Mouse (Mus musculus) CH12.LX (cell line): ENCODE data around the gene Snx10. TPM values are rescaled to one million over a fixed set of nuclear protein-coding genes. Genes with fewer than 3 reads are reported as not detected.
A peak's percentile ranks its signal among the peaks of the same experiment; 100 is the strongest.

Experiments
- DNase-seq: peaks from one replicate; pipeline ENCODE4 v3.0.0-alpha.2; 2013; ENCODE audit errors: extremely low read depth
- H3K27ac ChIP-seq: 2 replicates; pipeline ENCODE4 v1.5.1; 2012; ENCODE audit warnings: low read depth, mild to moderate bottlenecking, control low read depth, moderate library complexity; ENCODE audit not compliant: insufficient read depth
- H3K27me3 ChIP-seq: replicated peaks from 2 replicates; pipeline ENCODE3; 2012; ENCODE audit warnings: inconsistent platforms
- H3K36me3 ChIP-seq, 2 experiments: replicated peaks in 1 of 2; 2 replicates each; pipeline versions ENCODE3 to v1.6.1; 2012; ENCODE audit warnings: inconsistent platforms in 1 of 2, low read length in 1 of 2, mild to moderate bottlenecking in 1 of 2, mixed read lengths in 1 of 2, moderate library complexity in 1 of 2; ENCODE audit not compliant: control insufficient read depth in 1 of 2, insufficient read depth in 1 of 2
- H3K4me1 ChIP-seq, 2 experiments: 2 replicates each; pipeline ENCODE4 v1.6.1; 2012; ENCODE audit warnings: inconsistent platforms in 1 of 2, moderate library complexity in 1 of 2; ENCODE audit not compliant: insufficient read depth in 2 of 2, control insufficient read depth in 1 of 2
- H3K4me2 ChIP-seq: 2 replicates; pipeline ENCODE4 v1.6.1; 2012; ENCODE audit warnings: low read depth, mild to moderate bottlenecking, control low read depth; ENCODE audit not compliant: poor library complexity, insufficient read depth, severe bottlenecking
- H3K4me3 ChIP-seq, 3 experiments: fragments of 150-350 bp in 1 of 3; sonication (generic) in 1 of 3; replicated peaks in 1 of 3; 2 replicates each; pipeline versions ENCODE3 to v1.5.1; 2011 to 2012; ENCODE audit warnings: low read depth in 2 of 3, low read length in 2 of 3, mild to moderate bottlenecking in 2 of 3, moderate library complexity in 2 of 3, control low read depth in 1 of 3, improper control_type of control experiment in 1 of 3, inconsistent platforms in 1 of 3, mixed read lengths in 1 of 3; ENCODE audit not compliant: poor library complexity in 1 of 3
- H3K79me2 ChIP-seq: replicated peaks from 2 replicates; pipeline ENCODE4 v1.6.1; 2012; ENCODE audit warnings: mild to moderate bottlenecking, moderate library complexity; ENCODE audit not compliant: control insufficient read depth, poor library complexity, insufficient read depth, severe bottlenecking; ENCODE audit errors: extremely low read depth
- H3K9ac ChIP-seq: 2 replicates; pipeline ENCODE4 v1.6.1; 2012; ENCODE audit warnings: low read depth, mild to moderate bottlenecking, control low read depth, moderate library complexity; ENCODE audit not compliant: insufficient read depth
- H3K9me3 ChIP-seq: replicated peaks from 2 replicates; pipeline ENCODE3; 2012; ENCODE audit warnings: low read length, inconsistent platforms, mixed read lengths
- BHLHE40 ChIP-seq: IDR thresholded peaks from 2 replicates; pipeline ENCODE4 v1.6.1; 2011; ENCODE audit warnings: mild to moderate bottlenecking, low read depth, low read length, improper control_type of control experiment
- CHD2 ChIP-seq: IDR thresholded peaks from 2 replicates; pipeline ENCODE4 v1.6.1; 2011; ENCODE audit warnings: low read length, improper control_type of control experiment
- CTCF ChIP-seq, 2 experiments: IDR thresholded peaks in 1 of 2; conservative IDR thresholded peaks in 1 of 2; 2 replicates each; pipeline ENCODE4 v1.5.1; 2011 to 2012; ENCODE audit warnings: low read depth in 2 of 2, low read length in 2 of 2, improper control_type of control experiment in 1 of 2, inconsistent platforms in 1 of 2, mild to moderate bottlenecking in 1 of 2, moderate library complexity in 1 of 2
- E2F4 ChIP-seq: IDR thresholded peaks from 2 replicates; pipeline ENCODE4 v1.6.1; 2011; ENCODE audit warnings: low read depth, low read length, improper control_type of control experiment; ENCODE audit not compliant: insufficient replicate concordance
- MAX ChIP-seq: IDR thresholded peaks from 2 replicates; pipeline ENCODE4 v1.6.1; 2011; ENCODE audit warnings: low read length, improper control_type of control experiment
- MAZ ChIP-seq: IDR thresholded peaks from 2 replicates; pipeline ENCODE4 v1.6.1; 2012; ENCODE audit warnings: low read depth, mild to moderate bottlenecking, inconsistent platforms, low read length, improper control_type of control experiment, moderate library complexity
- MYC ChIP-seq: IDR thresholded peaks from 2 replicates; pipeline ENCODE4 v1.6.1; 2011; ENCODE audit warnings: low read depth, mild to moderate bottlenecking, improper control_type of control experiment, low read length
- NELFE ChIP-seq: IDR thresholded peaks from 2 replicates; pipeline ENCODE4 v1.6.1; 2011; ENCODE audit warnings: low read depth, low read length, improper control_type of control experiment
- NRF1 ChIP-seq: IDR thresholded peaks from 2 replicates; pipeline ENCODE4 v1.6.1; 2014; ENCODE audit warnings: low read depth, mild to moderate bottlenecking, inconsistent platforms, low read length, improper control_type of control experiment, moderate library complexity
- PAX5 ChIP-seq: IDR thresholded peaks from 2 replicates; pipeline ENCODE4 v1.6.1; 2012; ENCODE audit warnings: low read length, inconsistent platforms, mixed read lengths
- POLR2A ChIP-seq: IDR thresholded peaks from 2 replicates; pipeline ENCODE4 v1.6.1; 2011; ENCODE audit warnings: low read depth, mild to moderate bottlenecking, improper control_type of control experiment, low read length
- POLR2AphosphoS2 ChIP-seq: IDR thresholded peaks from 2 replicates; pipeline ENCODE4 v1.6.1; 2011; ENCODE audit warnings: low read depth, low read length, improper control_type of control experiment
- RAD21 ChIP-seq: IDR thresholded peaks from 2 replicates; pipeline ENCODE4 v1.6.1; 2011; ENCODE audit warnings: low read depth, mild to moderate bottlenecking, low read length, improper control_type of control experiment, moderate library complexity
- SMC3 ChIP-seq: IDR thresholded peaks from 2 replicates; pipeline ENCODE4 v1.6.1; 2011; ENCODE audit warnings: low read depth, low read length, improper control_type of control experiment
- UBTF ChIP-seq: IDR thresholded peaks from 2 replicates; pipeline ENCODE4 v1.6.1; 2012; ENCODE audit warnings: low read depth, mild to moderate bottlenecking, inconsistent platforms, low read length, improper control_type of control experiment, moderate library complexity
- USF1 ChIP-seq: IDR thresholded peaks from 2 replicates; pipeline ENCODE4 v1.6.1; 2014; ENCODE audit warnings: low read depth, mild to moderate bottlenecking, inconsistent platforms, low read length, improper control_type of control experiment
- USF2 ChIP-seq: conservative IDR thresholded peaks from 2 replicates; pipeline ENCODE4 v1.6.1; 2011; ENCODE audit warnings: low read depth, low read length, improper control_type of control experiment
- ZC3H11A ChIP-seq: IDR thresholded peaks from 2 replicates; pipeline ENCODE4 v1.6.1; 2012; ENCODE audit warnings: low read depth, mild to moderate bottlenecking, inconsistent platforms, low read length, improper control_type of control experiment
- ZKSCAN1 ChIP-seq: IDR thresholded peaks from 2 replicates; pipeline ENCODE4 v1.6.1; 2012; ENCODE audit warnings: low read depth, inconsistent platforms, low read length, improper control_type of control experiment, borderline replicate concordance
- ZMIZ1 ChIP-seq: IDR thresholded peaks from 2 replicates; pipeline ENCODE4 v1.6.1; 2012; ENCODE audit warnings: low read depth, mild to moderate bottlenecking, inconsistent platforms, low read length, improper control_type of control experiment
- ZNF384 ChIP-seq: IDR thresholded peaks from 2 replicates; pipeline ENCODE4 v1.6.1; 2012; ENCODE audit warnings: low read depth, low read length, improper control_type of control experiment, inconsistent platforms
- dilution Hi-C: fragments of 300-500 bp; cut with MboI; formaldehyde crosslinking; loops from 2 replicates; pipeline ENCODE4 v1.14.3; 2020; ENCODE audit warnings: low sequenced_read_pairs; ENCODE audit not compliant: extremely low pct_unique_long_range_greater_than_20kb, extremely low pct_ligation_motif_present
- in situ Hi-C: fragments of 300-500 bp; cut with MboI; formaldehyde crosslinking; loops from 3 replicates; pipeline ENCODE4 v1.14.3; 2019; ENCODE audit warnings: low sequenced_read_pairs, low pct_ligation_motif_present, low pct_unique_long_range_greater_than_20kb, mixed read lengths
- polyA plus RNA-seq: library from polyadenylated mRNA; unstranded; fragments of >175 nt; gene quantifications from 2 replicates; pipeline ENCODE4 v1.2.1, GENCODE M21; 2012; ENCODE audit warnings: low read depth; ENCODE audit not compliant: insufficient read length
- total RNA-seq, 2 experiments: library from RNA; depleted of rRNA; stranded (reverse); fragments of 300-350 nt in 1 of 2; fragments of >200 nt in 1 of 2; gene quantifications; 2 replicates each; pipeline ENCODE4 v1.2.3; 2012 to 2014

Gene Snx10
- total and polyA plus RNA-seq, 3 experiments: 27.6 to 84.7 (median 46.2) TPM

- Histone ChIP-seq H3K79me2 (no peaks in the 10 kb centered on the region), H3K27me3 (no peaks in the 10 kb centered on the region), H3K4me3 (peak overlapping the region; percentile 26 to 53 (median 43)), H3K36me3 (no peaks in the 10 kb centered on the region), H3K9me3 (no peaks in the 10 kb centered on the region), H3K4me2 (peak overlapping the region; percentile 53), H3K9ac (peak overlapping the region; percentile 70; the same call in 1 of the 2 replicates), H3K27ac (peak overlapping the region; percentile 46; the same call in 1 of the 2 replicates), H3K4me1 (peaks cover 0 to 5% of the 10 kb centered on the region in 2 experiments; a peak in 2 of 4 replicates)
- in situ Hi-C loops (no loop called here), dilution Hi-C loops (no loop called here)
- TF ChIP-seq ZNF384 (no peak), RAD21 (peak; percentile 76), MYC (0 out of 2 replicates have a peak, but pooled peaks have one; percentile 18), ZC3H11A (peak; percentile 48), NELFE (0 out of 2 replicates have a peak, but pooled peaks have one; percentile 18), CTCF (conservative IDR thresholded peaks at IDR 0.05 in 1 of 2, IDR thresholded peaks at IDR 0.05 in 1 of 2; ENCODE audit: low read depth in 2 of 2, low read length in 2 of 2) (peak; percentile 84 to 89), NRF1 (no peak), SMC3 (peak; percentile 85)
- peak; percentile 88 for DNase-seq
These were observed 13.6 kb upstream of the Snx10 start for GRCm38 (mm10) chr6:51510094-51510493.

- Histone ChIP-seq H3K4me1 (peaks cover 0 to 5% of the 10 kb centered on the region in 2 experiments; a peak in 2 of 4 replicates), H3K4me3 (no peak overlapping the region), H3K4me2 (no peak overlapping the region), H3K79me2 (no peaks in the 10 kb centered on the region), H3K9ac (no peak overlapping the region), H3K9me3 (no peaks in the 10 kb centered on the region), H3K36me3 (no peaks in the 10 kb centered on the region), H3K27ac (no peak overlapping the region), H3K27me3 (no peaks in the 10 kb centered on the region)
- dilution Hi-C loops (no loop called here), in situ Hi-C loops (no loop called here)
- TF ChIP-seq UBTF: no peak
- TF ChIP-seq E2F4: no peak
- TF ChIP-seq ZKSCAN1: no peak
- TF ChIP-seq ZMIZ1: no peak
- TF ChIP-seq MAZ: no peak
- TF ChIP-seq PAX5: no peak
- TF ChIP-seq CHD2: no peak
- no peak for TF ChIP-seq POLR2AphosphoS2
- no peak for TF ChIP-seq CTCF (conservative IDR thresholded peaks at IDR 0.05 in 1 of 2, IDR thresholded peaks at IDR 0.05 in 1 of 2; ENCODE audit: low read depth in 2 of 2, low read length in 2 of 2)
- no peak for TF ChIP-seq POLR2A
- TF ChIP-seq USF1: no peak
- TF ChIP-seq MAX: no peak
- TF ChIP-seq USF2: no peak
- no peak for TF ChIP-seq BHLHE40
- DNase-seq: no peak
These were observed 12.8 kb upstream of the Snx10 start for GRCm38 (mm10) chr6:51510946-51511345.
